Mouse (Mus musculus) embryo, embryonic 9.5 days (tissue): ENCODE results near the gene Nbl1.

Experiments
- DNase-seq: peaks from one replicate; pipeline ENCODE4 v3.0.0-alpha.2; 2017; ENCODE audit errors: extremely low spot score

Nbl1 gene

DNA sequence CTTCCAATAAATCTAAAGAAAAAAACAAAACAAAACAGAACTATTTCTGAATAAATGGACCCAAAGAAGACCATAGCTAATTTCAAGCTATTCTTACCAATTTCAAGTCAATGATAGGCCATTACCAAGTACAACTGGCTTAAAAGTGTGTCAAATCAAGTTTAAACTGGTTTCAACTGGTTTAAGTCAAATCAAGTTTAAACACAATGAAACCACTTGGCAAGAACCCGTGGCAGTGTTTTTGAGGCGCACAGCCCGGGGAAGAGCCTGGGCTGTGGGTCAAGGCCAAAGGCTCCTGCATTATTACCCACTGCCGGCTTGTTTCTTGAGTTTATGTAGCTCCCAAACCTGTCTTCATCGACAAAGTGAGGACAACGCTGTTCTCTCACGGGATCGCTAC lies 7.5 kb upstream of the Nbl1 start:
- DNase-seq: no peak

DNA sequence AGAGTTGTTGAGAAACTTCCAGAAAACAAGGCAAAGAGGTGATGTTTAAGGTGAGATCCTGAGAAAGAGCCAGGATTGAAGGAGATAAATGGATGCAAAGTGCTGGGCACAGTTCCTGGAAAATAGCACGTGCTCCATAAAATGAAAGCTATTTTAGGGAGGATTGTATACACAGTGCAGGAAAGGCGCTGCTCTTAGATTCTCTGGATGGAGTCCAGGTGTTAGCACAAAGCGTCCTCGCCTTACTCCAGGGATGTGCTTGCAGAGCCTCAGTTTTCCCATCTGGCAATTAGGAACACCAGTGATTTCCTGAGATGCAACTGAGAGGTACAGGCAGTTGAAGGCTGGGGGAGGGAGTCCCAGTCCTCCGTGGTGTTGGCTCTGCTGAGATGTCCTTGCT lies 3.4 kb upstream of the Nbl1 start:
- DNase-seq: no peak

DNA sequence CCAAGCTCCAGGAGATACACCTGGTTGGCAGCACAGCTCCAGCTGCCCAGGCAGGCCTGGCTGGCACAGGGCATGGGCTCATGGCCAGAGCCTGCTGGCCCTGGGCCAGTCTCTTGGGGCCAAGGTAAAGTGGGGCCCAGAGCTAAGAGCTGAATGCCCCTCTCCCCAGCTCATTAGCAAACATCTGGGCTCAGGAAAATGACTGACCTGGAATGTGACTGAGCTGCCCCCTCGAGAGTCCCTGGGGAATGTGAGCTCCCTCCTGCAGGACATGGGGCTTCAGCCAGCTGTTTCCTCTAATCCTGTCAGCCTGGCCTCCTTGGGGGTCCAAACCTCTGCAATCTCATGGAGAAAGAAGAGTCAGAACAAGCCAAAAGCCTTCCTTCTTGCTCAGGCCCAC lies 2.6 kb upstream of the Nbl1 start:
- DNase-seq: no peak

DNA sequence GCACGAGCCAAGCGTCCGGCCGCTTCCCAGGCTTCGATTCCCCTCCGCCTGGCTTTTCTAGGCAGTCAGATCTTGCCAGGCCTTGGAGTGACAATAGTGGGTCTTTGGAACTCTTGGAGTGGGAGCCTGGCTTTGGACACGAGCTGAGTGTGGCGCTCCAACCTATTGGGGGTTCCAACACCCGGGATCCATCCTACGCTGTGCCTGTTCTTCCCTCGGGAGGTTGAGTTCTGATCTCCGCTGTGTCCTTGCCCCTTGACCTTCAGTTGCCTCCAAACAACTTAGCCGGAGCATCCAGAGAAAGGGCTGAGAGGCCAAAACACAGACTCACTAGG lies 370 bp upstream of the Nbl1 start:
- no peak for DNase-seq

DNA sequence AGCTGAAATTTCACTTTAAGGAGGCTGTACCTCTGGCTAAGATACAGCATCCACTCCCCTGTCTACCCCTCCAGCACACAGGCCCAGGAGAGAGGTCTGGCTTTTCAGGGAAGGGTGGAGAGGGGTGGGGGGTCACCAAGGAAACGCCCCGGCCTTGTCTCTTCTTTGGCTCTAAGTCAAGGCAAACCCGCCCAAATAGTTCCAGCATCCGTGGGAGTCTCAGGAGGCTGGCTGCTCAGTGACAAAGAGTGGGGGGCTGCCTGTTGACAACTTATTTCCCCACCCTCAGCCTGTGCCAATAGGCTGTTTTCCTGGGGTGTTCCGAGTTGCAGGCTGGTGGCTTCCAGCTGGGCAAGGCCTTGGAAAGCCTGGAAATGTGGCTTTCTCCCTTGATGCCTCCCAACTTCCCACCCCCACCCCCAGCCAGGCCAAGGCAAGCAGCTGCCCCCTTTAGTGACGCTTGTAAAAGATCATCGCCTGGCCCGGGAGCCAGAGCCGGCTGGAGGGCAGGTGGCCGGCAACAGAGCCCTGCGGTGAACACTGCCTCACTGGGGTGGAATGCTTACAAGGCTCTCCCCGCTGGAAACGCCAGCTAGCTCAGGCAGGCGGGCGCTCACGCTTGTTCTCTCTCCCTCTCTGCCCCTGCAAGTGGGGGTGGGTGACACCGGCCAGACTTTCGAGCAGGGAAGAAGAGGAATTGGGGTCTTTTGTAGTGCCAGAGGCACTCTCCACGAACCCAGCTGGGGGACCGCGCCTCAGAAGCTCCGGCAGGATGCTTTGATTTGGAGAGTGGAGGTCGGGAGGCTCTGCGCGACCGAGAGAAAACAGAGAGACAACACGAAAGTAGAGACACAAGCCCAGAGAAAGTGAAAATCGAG lies 1.1 kb downstream of the Nbl1 start:
- peak; percentile 62 for DNase-seq

DNA sequence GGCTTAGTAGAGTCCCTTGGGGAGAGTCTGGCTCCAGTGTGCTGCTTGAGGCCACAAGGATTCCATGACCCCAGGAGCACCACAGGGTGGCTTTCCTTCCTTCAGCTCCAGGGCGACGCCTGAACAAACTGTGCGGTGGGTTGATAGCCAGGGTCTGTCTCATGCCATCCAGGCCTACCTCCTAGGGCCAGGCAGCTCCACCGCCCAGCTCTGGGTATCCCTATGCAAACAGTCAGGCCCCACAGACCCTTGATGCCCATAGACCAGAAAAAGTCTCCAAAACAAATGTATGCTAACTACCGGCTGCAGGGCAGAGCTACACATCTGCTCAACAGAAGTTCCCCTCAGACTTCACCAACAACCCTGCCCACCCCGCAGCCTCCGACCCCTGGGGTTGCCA lies 1.7 kb downstream of the Nbl1 start:
- no peak for DNase-seq

DNA sequence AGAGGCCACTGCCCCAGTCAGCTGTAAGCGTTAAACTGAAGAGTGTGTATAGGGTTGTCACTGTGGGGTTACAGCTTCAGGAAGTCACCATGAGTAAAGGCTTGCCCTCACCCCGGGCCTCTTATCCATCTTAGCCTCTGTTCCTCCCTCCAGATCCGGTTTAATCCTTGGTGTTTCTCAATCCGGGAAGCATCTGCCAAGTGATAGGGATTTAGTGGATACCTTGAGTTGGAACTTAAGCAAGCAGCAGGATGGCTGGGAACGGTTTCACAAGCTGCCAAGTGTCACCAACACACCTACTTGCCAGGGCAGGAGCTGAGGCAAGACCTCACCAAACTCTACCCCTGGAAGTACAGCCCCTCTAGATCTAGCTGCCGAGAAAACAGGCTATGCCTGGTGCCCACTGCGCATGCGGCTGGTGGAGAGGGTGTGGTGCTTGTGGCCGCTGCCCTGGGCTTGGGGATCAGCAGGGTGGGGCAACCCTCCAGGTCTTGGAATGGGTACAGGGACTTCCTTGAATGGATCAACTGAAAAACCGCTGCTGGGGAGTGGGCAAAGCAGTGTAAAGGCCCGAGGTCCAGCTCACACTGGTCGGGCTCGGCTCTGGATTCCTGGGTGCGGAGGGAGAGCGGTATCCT lies 2.4 kb downstream of the Nbl1 start:
- DNase-seq: no peak

DNA sequence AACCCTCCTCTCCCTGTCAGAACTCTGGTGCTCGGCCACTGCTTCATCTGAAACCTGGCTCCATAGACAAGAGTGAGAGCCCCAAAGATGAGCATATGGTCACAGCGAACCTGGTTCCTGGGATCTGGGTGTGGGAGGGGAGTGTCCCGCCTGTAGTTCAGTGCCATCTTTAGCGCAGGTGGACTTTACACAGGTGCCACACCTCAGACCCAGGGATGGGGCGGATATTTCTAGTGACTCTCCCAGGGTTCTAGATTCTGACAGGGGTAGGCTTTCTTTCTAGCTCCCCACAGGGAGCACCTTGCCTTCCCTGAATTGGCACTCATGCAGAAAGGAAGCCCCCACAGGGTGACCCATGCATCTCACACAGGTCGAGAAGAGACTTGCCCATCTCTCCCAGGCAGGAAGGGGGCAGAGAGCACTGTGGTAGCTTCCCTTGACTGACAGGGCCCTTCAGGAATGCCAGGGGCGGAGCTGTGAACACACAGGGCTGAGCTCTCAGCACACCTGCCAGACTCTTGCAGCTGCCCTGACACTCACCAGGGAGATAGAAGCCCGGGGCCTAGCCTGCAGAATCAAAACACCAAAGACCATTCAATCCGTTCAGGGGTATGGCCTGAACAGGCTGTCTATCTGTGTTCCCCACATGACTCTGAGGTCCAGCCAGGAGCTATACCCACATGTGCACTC lies 3.7 kb downstream of the Nbl1 start:
- no peak for DNase-seq

DNA sequence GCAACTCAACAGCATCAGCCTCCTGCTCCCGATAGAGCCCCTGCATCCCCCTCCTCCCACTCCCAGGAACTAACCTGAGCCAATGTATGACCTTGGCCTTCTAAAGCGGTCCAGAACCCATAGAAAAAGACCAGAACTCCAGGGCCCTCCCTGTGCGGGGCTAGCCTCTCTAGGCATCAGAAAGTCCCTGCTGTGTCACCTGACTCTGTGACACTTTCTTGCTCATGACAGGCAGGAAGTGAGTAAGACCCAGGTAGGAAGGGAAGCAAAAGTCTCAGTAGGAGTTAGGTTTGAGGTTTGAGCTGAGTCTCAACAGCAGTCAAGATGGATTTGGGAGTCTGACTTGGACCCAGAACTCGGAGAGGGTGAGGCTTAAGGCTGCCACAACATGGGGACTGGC lies 5.8 kb downstream of the Nbl1 start:
- no peak for DNase-seq

DNA sequence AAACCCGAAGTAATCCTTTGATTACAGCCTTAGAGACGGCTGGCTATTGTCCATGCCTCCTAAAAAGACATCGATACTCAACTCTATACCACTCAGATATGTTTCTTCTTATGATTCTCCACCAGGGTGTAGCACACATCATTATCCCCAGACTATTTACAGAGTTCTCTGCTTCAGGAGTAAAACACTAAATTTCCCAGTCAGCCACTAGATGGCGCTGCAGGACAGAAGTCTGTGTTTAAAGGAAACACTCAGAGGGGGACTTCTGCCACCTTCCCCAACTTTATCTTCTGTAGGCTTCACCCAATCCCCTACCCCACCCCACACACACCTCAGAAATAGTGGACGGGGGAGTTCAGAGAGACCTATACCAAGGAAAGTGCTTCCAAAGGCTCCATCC lies 6.8 kb downstream of the Nbl1 start:
- peak; percentile 80 for DNase-seq

DNA sequence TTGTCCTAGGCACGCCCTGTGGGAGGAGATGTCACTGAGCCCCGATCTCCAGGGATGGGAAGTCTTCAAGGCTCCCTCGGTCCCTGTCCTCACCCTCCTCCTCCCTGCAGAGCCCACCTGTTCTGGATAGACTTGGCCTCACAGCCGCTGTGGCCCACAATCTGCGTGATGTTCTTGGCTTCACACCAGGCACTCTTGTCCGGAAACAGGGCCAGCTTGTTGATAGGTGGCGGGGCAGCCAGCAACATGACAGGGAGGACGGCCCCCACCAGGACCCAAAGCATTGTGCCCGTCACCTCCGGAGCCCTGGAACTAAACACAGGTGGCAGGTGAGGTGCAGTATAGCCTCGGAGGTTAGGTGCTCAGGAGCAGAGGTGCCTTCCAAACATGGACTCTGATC lies 7.5 kb downstream of the Nbl1 start:
- DNase-seq: no peak

DNA sequence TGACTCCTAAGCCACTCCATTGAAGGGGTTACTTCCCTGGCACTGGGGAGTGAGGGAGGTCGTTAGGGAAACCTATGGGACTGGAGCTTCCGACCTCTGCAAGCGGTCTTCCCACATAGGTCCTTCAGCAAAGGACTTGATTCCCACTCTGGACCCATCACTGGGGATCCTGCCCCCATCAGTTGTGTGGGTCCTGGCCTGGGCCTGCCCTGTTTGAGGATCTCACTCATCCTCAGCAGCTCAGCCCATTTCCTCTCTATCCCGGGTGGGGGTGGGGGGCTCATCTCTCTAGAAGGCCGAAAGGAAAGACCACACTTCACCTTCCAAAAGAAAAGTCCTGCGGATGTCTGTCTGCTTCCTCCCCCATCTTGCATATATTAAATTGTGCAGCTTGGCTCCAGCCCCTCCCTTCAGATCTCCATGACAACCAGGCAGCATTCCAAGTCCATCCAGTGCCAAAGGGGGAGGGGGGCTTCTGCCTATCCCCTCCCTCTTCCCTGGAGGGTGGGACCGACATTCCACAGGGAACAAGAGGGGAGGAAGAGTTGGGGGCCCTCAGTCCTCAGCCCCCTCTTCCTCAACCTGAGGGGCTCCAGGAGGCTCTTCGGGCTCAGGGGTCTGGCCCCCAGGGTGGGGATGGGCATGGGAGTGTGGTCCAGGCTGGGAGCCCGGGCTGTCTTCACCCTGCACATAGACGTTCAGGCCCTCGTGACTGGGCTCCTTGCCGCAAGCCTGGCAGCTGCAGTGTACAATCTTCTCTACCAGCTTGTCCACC lies 9.8 kb downstream of the Nbl1 start:
- peak; percentile 47 for DNase-seq

DNA sequence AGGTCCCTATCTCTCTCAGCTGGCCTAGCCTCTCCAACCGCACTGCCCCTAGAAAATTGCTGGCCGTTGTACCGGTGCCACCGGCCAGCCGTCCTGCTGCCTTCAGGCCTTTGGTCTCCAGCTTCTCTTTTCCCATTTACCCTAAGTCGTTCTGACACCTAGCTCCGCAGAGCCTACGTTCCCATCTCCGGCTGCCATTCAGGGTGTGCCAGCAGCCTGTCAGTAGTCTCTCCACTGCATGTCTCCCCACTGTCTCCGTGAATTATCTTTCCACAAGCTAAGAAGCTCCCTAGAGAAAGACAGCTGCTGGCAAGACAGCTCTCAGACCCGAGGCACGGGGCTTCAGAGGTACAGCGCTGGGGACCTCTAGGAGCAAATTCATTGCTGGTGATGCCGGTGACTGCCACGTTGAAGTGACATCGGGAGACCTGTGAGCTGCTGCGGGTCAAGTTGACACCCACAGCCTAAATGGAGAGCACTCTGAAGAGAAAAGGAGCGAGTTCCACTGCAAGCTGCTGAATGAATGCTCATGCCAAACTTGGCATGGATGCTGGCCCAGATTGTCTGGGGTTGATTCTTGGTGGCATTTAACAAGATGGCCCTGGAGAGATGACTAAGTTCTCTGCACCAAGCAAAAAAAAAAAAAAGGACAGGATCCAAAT lies 11.4 kb downstream of the Nbl1 start:
- DNase-seq: no peak

DNA sequence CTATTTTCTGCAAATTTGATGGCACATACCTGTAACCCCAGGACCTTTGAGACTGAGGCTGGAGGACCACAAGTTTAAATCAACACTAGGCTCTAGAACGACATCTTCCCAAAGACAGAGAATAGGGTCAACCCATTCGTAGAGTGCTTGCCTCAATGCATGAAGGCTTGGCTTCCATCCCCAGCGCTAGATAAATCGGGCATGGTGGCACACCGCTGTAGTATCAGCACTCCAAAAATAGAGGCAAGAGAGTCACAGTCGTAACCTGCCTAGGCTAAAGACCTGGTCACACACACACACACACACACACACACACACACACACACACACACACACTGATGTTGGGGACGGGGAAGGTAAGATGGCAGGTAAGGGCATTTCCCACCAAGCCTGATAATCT lies 12.5 kb downstream of the Nbl1 start:
- no peak for DNase-seq

DNA sequence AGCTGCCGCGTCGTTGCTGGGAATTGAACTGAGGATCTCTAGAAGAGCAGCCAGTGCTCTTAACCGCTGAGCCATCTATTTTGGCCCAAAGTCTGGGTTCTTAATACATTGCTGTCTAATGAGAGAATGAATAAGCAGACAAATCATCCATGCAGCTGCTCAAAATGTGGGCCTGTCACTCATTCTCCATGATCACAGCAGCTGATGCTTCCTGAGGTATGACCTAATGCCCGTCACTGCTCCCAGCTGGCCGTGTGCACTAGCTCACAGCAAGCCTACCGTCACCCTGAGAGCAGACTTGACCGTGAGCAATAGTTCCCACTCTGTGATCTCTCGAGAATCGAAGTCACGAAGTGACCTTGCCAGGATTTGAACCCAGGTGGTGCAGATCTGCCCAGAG lies 13.4 kb downstream of the Nbl1 start:
- no peak for DNase-seq

DNA sequence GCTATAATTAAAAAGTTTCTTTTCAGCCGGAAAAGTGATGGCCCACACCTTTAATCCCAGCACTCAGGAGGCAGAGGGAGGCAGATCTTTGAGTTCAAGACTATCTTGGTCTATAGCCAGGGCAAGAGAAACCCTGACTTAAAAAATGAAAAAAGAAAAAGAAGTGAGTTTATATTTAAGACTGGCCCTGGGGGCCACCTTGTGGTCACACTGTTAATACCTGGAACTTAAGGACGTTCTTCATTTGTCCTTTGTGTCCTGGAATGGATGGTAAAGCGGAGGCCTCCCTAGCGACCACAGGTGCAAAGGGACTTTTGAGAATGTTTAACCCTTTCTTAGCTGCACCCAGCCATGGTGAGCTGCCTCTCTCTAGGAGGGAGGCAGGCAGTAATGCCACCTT lies 14.1 kb downstream of the Nbl1 start:
- DNase-seq: no peak

DNA sequence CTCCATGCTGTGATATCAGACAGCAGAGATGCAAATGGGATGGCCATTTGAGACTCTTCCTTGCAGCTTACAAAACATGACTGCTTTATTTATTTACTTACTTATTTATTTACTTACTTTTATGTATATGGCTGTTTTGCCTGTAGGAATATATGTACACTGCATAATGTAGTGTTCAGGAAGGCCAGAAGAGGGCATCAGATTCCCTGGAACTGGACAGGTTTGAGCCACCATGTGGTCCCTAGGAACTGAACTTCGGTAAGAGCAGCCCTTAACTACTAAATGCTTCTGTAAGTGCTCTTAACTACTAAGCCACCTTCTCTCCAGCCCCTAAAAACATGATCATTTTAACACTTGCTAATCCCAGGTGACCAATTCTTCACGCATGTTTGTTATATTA lies 14.5 kb downstream of the Nbl1 start:
- no peak for DNase-seq

DNA sequence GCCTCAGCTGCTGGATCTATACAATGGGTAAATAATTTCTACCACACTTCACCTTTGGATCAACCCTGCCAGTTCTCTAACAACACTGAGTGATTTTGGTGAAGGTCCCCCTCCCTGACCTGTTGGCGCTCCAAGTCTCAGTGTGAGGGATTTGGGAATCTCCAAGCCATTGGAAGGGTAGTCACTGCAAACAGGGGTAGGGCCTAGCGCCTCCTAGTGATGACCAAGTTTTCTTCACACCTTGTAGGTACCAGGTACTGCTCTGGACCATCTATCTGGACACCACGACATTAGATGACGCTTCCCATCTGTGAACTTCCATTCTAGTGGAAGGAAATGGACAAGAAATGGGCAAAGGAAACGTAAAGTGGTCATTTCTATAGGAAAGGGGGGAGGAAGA lies 16.9 kb downstream of the Nbl1 start:
- DNase-seq: no peak

DNA sequence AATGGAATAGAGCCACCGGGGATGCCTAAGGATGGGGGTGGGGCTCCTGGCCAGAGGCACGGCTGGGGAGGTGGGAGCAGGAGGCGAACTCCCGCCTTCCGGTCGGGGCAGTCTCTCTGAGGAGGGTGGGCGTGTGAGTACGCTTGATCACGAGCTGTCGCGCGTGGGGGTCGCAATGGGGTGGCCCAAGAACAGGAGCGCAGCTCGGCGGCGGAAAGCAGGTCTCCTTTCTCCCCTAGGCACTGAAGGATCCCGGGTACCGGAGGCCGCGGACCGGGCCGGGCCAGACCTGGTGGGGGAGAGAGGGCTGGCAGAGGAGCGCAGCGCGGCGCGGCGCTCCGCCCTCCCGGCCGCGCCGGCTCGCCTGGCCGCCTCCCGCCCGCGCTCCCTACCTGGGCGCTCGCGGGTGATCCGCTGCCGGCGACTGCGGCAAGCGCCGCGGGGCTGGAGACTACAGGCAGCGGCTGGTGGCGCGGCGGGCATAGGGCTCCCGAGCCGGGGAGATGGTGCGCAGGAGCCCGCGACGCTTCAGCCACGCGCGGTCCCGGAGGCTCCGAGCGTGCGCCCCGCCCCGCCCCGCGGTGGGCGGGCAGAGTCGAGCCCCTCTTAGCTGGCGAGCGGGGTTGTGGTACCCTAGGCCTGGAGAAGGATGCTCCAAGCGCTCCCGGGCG lies 17.6 kb downstream of the Nbl1 start, which contains the start of gene Htr6:
Gene Htr6, minus strand, starts transcription at position 530 of the 671 bp plus-strand sequence.
- no peak for DNase-seq

DNA sequence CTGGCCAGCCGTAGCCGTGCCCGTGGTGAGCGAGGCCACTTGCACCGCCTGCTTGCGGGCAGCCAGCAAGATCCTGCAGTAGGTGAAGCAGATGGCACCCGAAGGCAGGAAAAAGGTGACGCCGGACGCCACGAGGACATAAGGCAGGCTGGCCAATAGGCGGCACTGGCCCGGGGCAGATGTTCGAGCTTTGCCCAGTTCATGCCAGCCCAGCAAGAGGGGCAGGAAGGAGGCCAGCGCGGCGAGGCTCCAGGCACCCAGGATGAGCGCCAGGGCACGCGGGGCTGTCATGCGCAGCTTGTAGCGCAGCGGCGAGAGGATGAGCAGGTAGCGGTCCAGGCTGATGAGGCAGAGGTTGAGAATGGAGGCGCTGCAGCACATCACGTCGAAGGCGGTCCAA lies 18.7 kb downstream of the Nbl1 start:
- DNase-seq: no peak

DNA sequence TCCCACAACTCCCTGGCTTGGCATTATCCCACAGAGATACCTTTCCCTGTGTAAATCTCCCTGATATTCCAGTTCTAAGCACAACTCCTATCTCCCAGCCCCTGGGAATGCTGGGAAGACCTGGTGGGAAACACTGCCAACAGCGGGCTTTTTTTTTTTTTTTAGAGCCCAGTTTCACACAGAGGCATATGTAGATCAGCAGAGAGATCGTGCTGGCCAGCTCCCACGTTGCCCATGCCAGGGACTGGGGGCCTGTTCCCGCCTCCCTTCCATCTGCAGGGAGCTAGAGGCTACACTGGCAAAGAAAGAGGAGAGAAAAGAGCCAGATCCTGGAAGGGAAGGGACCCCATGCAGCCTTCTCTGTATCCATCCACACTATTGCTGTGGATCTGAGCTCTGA lies 24.5 kb downstream of the Nbl1 start:
- no peak for DNase-seq
